Mouse (Mus musculus): Measurements from ENCODE around the gene Cdkn3. TPM values are rescaled to one million over a fixed set of nuclear protein-coding genes. Genes with fewer than 3 reads are reported as not detected.
"Not testable (repeated sequence)": the region's sequence is repeated elsewhere in the genome, so short reads cannot be mapped to it uniquely, and the experiment has no call there.

The Cdkn3 gene
- polyA plus RNA-seq, 1 experiment from 2014 or later, result 57.5 TPM

DNA sequence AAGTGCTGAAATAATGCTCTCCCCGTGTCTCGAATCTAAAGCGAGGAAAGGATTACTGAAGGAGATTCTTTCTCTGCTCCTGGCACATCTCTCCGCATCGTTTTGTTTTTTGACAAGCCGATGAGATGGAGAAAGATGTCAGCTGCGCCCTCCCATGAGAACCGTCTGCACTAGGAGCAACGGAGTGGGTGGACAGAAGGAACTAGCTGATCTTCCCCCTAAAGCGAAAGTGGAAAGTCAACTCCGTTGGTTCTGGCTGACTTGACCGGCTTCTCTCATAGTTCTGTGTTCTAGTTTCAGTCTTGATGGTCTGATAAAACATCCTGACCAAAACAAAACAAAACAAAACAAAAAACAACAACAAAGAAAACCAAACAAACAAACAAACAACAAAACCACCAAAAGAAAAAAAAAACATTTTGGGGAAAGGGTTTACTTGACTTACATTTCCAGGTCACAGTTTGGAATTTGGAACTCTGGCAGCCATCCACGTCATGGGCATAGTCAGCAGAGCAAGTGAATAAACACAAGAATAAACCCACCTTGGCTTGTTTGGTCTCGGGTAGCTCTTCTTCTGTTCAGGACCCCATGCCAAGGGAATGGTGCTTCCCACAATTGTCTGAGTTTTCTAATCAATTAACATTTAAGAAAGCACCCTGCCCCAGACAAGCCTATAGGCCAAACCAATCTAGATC is 25.4 kb upstream of the Cdkn3 start:
- 80% methylated on average over 14 of the region's 14 CpGs for WGBS
- no peak for ATAC-seq (ENCODE audit: insufficient number of reproducible peaks, insufficient read depth, low FRiP score, low read depth)
- H3K4me2 ChIP-seq (ENCODE audit: low read length), result no peak overlapping the region

DNA sequence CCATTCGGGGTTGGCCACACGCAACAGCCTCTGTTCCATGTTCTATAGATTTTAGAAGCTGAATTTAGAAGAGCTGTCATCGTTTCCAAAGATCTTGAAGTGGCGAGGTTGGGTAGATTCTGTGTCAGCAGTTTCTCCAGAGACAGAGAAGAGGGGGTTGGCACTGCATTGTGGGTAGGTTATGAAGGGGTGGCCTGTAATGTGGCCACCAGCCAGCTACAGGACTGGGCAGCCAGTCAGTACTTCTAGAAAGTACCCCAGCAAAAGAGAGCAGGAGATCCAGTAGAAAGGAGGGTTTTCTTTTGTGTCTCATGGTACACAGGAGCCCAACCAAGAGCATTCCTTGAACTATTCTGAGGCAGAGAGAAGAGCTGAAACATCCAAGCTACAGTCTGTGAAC is 24.0 kb upstream of the Cdkn3 start:
- H3K27me3 ChIP-seq (ENCODE audit: control insufficient read depth, insufficient read depth, low read length), result no peaks in the 10 kb centered on the region
- H3K4me3 ChIP-seq (ENCODE audit: control insufficient read depth in 1 of 2, insufficient read depth in 1 of 2, low read depth in 1 of 2, low read length in 2 of 2), result no peak overlapping the region
- ATAC-seq (ENCODE audit: insufficient number of reproducible peaks, insufficient read depth, low FRiP score, low read depth), result no peak
- no peaks in the 10 kb centered on the region for H3K36me3 ChIP-seq (ENCODE audit: control insufficient read depth, insufficient read depth, low read length)
- H3K27ac ChIP-seq (replicated peaks in 1 of 2; ENCODE audit: control insufficient read depth in 1 of 2, insufficient read depth in 1 of 2, low read depth in 2 of 2, low read length in 2 of 2), result no peak overlapping the region
- no peaks in the 10 kb centered on the region for H3K4me1 ChIP-seq (ENCODE audit: control insufficient read depth in 2 of 2, insufficient read depth in 2 of 2, low read length in 2 of 2)
- H3K9me3 ChIP-seq (ENCODE audit: control insufficient read depth, low read length), result no peaks in the 10 kb centered on the region
- no peak overlapping the region for H3K4me2 ChIP-seq (ENCODE audit: low read length)
- H3K9ac ChIP-seq (ENCODE audit: low read length), result no peak overlapping the region
- WGBS, result 75% methylated on average over 4 of the region's 4 CpGs

More for the DNA sequence above, 25.4 kb upstream of the Cdkn3 start:
- Histone ChIP-seq H3K9ac (ENCODE audit: low read length) (no peak overlapping the region), H3K27me3 (ENCODE audit: control insufficient read depth, insufficient read depth, low read length) (no peaks in the 10 kb centered on the region), H3K36me3 (ENCODE audit: control insufficient read depth, insufficient read depth, low read length) (no peaks in the 10 kb centered on the region), H3K4me3 (ENCODE audit: control insufficient read depth in 1 of 2, insufficient read depth in 1 of 2, low read depth in 1 of 2, low read length in 2 of 2) (no peak overlapping the region), H3K9me3 (ENCODE audit: control insufficient read depth, low read length) (no peaks in the 10 kb centered on the region), H3K4me1 (ENCODE audit: control insufficient read depth in 2 of 2, insufficient read depth in 2 of 2, low read length in 2 of 2) (no peaks in the 10 kb centered on the region), H3K27ac (replicated peaks in 1 of 2; ENCODE audit: control insufficient read depth in 1 of 2, insufficient read depth in 1 of 2, low read depth in 2 of 2, low read length in 2 of 2) (no peak overlapping the region)

DNA sequence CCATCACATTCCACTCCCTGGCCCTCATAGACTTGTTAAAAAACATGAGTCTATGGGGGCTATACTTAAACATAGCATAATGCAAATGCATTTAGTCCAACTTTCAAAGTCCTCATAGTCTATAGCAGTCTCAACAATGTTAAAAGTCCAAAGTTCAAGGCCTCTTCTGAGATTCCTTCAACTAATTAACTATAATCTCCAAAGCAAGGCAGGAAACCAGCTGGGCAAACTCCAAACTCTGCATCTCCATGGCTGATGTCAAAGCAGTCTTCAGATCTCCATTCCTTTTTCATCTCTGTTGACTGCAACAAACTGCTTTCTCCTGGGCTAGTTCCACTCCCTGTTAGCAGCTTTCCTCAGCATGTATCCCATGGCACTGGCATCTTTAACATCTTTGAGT is 23.0 kb upstream of the Cdkn3 start:
- not testable (repeated sequence) for H3K27ac ChIP-seq (replicated peaks in 1 of 2; ENCODE audit: control insufficient read depth in 1 of 2, insufficient read depth in 1 of 2, low read depth in 2 of 2, low read length in 2 of 2); H3K36me3 ChIP-seq (ENCODE audit: control insufficient read depth, insufficient read depth, low read length); H3K4me2 ChIP-seq (ENCODE audit: low read length); H3K4me3 ChIP-seq (ENCODE audit: control insufficient read depth in 1 of 2, insufficient read depth in 1 of 2, low read depth in 1 of 2, low read length in 2 of 2); ATAC-seq (ENCODE audit: insufficient number of reproducible peaks, insufficient read depth, low FRiP score, low read depth); H3K9me3 ChIP-seq (ENCODE audit: control insufficient read depth, low read length); H3K9ac ChIP-seq (ENCODE audit: low read length); H3K4me1 ChIP-seq (ENCODE audit: control insufficient read depth in 2 of 2, insufficient read depth in 2 of 2, low read length in 2 of 2); H3K27me3 ChIP-seq (ENCODE audit: control insufficient read depth, insufficient read depth, low read length)

- 81% methylated on average over 2 of the region's 2 CpGs for WGBS
- H3K9me3 ChIP-seq (ENCODE audit: control insufficient read depth, low read length), result no peaks in the 10 kb centered on the region
- H3K4me3 ChIP-seq (ENCODE audit: control insufficient read depth in 1 of 2, insufficient read depth in 1 of 2, low read depth in 1 of 2, low read length in 2 of 2), result no peak overlapping the region
- no peak for ATAC-seq (ENCODE audit: insufficient number of reproducible peaks, insufficient read depth, low FRiP score, low read depth)
- no peak overlapping the region for H3K4me2 ChIP-seq (ENCODE audit: low read length)
- H3K4me1 ChIP-seq (ENCODE audit: control insufficient read depth in 2 of 2, insufficient read depth in 2 of 2, low read length in 2 of 2), result no peaks in the 10 kb centered on the region
- no peaks in the 10 kb centered on the region for H3K27me3 ChIP-seq (ENCODE audit: control insufficient read depth, insufficient read depth, low read length)
- H3K27ac ChIP-seq (replicated peaks in 1 of 2; ENCODE audit: control insufficient read depth in 1 of 2, insufficient read depth in 1 of 2, low read depth in 2 of 2, low read length in 2 of 2), result no peak overlapping the region
- no peaks in the 10 kb centered on the region for H3K36me3 ChIP-seq (ENCODE audit: control insufficient read depth, insufficient read depth, low read length)
- no peak overlapping the region for H3K9ac ChIP-seq (ENCODE audit: low read length)
Measured at GRCm38 (mm10) chr14:46742674-46743073, 17.7 kb upstream of the Cdkn3 start.

GRCm38 (mm10) chr14:46745413-46745812 is 14.9 kb upstream of the Cdkn3 start:
- Histone ChIP-seq H3K9ac (ENCODE audit: low read length) (no peak overlapping the region), H3K4me1 (ENCODE audit: control insufficient read depth in 2 of 2, insufficient read depth in 2 of 2, low read length in 2 of 2) (no peaks in the 10 kb centered on the region), H3K27me3 (ENCODE audit: control insufficient read depth, insufficient read depth, low read length) (no peaks in the 10 kb centered on the region), H3K4me2 (ENCODE audit: low read length) (no peak overlapping the region), H3K9me3 (ENCODE audit: control insufficient read depth, low read length) (no peaks in the 10 kb centered on the region), H3K4me3 (ENCODE audit: control insufficient read depth in 1 of 2, insufficient read depth in 1 of 2, low read depth in 1 of 2, low read length in 2 of 2) (no peak overlapping the region), H3K27ac (replicated peaks in 1 of 2; ENCODE audit: control insufficient read depth in 1 of 2, insufficient read depth in 1 of 2, low read depth in 2 of 2, low read length in 2 of 2) (no peak overlapping the region), H3K36me3 (ENCODE audit: control insufficient read depth, insufficient read depth, low read length) (no peaks in the 10 kb centered on the region)
- ATAC-seq (ENCODE audit: insufficient number of reproducible peaks, insufficient read depth, low FRiP score, low read depth), result peak; percentile 56; the same call in 1 of the 2 replicates
- WGBS, result 90% methylated on average over 8 of the region's 8 CpGs

DNA sequence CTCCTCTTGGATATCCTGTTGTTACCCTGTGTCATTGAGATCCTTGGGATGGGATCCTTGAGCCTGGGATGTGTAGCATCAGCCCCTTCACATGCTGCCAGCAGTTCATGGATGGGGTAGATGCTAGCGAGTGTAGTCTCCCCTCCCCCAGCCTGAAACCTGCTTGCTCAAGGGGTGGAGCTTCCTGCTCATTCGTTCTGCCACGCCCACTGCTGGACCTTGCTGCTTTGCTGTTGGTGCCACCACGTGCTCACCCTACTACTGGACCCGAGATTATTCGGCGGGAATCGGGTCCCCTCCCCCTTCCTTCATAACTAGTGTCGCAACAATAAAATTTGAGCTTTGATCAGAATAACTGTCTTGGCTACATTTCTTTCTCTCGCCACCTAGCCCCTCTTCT is 6.0 kb upstream of the Cdkn3 start:
- not testable (repeated sequence) for H3K9me3 ChIP-seq (ENCODE audit: control insufficient read depth, low read length); H3K27me3 ChIP-seq (ENCODE audit: control insufficient read depth, insufficient read depth, low read length); H3K4me3 ChIP-seq (ENCODE audit: control insufficient read depth in 1 of 2, insufficient read depth in 1 of 2, low read depth in 1 of 2, low read length in 2 of 2); H3K4me2 ChIP-seq (ENCODE audit: low read length); H3K36me3 ChIP-seq (ENCODE audit: control insufficient read depth, insufficient read depth, low read length); H3K27ac ChIP-seq (replicated peaks in 1 of 2; ENCODE audit: control insufficient read depth in 1 of 2, insufficient read depth in 1 of 2, low read depth in 2 of 2, low read length in 2 of 2); H3K4me1 ChIP-seq (ENCODE audit: control insufficient read depth in 2 of 2, insufficient read depth in 2 of 2, low read length in 2 of 2); ATAC-seq (ENCODE audit: insufficient number of reproducible peaks, insufficient read depth, low FRiP score, low read depth); H3K9ac ChIP-seq (ENCODE audit: low read length)
- WGBS, result 57% methylated on average over 8 of the region's 10 CpGs

- no peak overlapping the region for H3K4me3 ChIP-seq (ENCODE audit: control insufficient read depth in 1 of 2, insufficient read depth in 1 of 2, low read depth in 1 of 2, low read length in 2 of 2)
- no peaks in the 10 kb centered on the region for H3K27me3 ChIP-seq (ENCODE audit: control insufficient read depth, insufficient read depth, low read length)
- no peak overlapping the region for H3K27ac ChIP-seq (replicated peaks in 1 of 2; ENCODE audit: control insufficient read depth in 1 of 2, insufficient read depth in 1 of 2, low read depth in 2 of 2, low read length in 2 of 2)
- no peaks in the 10 kb centered on the region for H3K4me1 ChIP-seq (ENCODE audit: control insufficient read depth in 2 of 2, insufficient read depth in 2 of 2, low read length in 2 of 2)
- H3K36me3 ChIP-seq (ENCODE audit: control insufficient read depth, insufficient read depth, low read length), result no peaks in the 10 kb centered on the region
- H3K9ac ChIP-seq (ENCODE audit: low read length), result no peak overlapping the region
- WGBS, result 87% methylated on average over 8 of the region's 8 CpGs
- no peak for ATAC-seq (ENCODE audit: insufficient number of reproducible peaks, insufficient read depth, low FRiP score, low read depth)
- no peak overlapping the region for H3K4me2 ChIP-seq (ENCODE audit: low read length)
- H3K9me3 ChIP-seq (ENCODE audit: control insufficient read depth, low read length), result no peaks in the 10 kb centered on the region
Measured at GRCm38 (mm10) chr14:46755851-46756250, 4.5 kb upstream of the Cdkn3 start.

DNA sequence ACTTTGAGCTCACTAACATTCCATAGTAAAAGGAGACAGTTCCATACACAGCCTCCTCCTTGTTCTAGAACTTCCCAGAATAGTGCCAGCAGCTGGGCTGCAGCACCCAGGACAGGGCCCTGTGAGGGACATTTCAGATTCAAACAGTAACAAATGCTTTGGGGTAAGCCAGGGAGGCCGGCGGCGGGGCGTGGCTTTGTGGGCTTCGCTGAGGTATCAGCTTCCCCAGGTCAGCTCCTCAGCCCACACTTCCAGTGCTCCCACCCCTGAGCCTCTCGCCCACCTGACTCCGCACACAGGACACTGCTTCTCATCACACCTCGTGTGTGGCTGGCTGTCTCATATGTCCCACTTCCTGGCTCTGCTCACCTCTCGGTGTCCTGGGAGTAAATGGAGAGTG is 2.6 kb upstream of the Cdkn3 start:
- Histone ChIP-seq H3K4me2 (ENCODE audit: low read length) (no peak overlapping the region), H3K4me3 (ENCODE audit: control insufficient read depth in 1 of 2, insufficient read depth in 1 of 2, low read depth in 1 of 2, low read length in 2 of 2) (no peak overlapping the region), H3K9ac (ENCODE audit: low read length) (no peak overlapping the region), H3K27me3 (ENCODE audit: control insufficient read depth, insufficient read depth, low read length) (no peaks in the 10 kb centered on the region), H3K27ac (replicated peaks in 1 of 2; ENCODE audit: control insufficient read depth in 1 of 2, insufficient read depth in 1 of 2, low read depth in 2 of 2, low read length in 2 of 2) (no peak overlapping the region), H3K36me3 (ENCODE audit: control insufficient read depth, insufficient read depth, low read length) (no peaks in the 10 kb centered on the region), H3K9me3 (ENCODE audit: control insufficient read depth, low read length) (no peaks in the 10 kb centered on the region), H3K4me1 (ENCODE audit: control insufficient read depth in 2 of 2, insufficient read depth in 2 of 2, low read length in 2 of 2) (peaks cover 2 to 13% of the 10 kb centered on the region in 2 experiments; a peak in 2 of 4 replicates)
- 52% methylated on average over 9 of the region's 9 CpGs for WGBS
- no peak for ATAC-seq (ENCODE audit: insufficient number of reproducible peaks, insufficient read depth, low FRiP score, low read depth)

Measured in heart, embryonic 14.5 days (tissue).